ENCODE assay signal across 9 mouse cellular contexts in genomic region chr15:102355871-102356441, GRCm38 (mm10). TPM values are rescaled to one million over a fixed set of nuclear protein-coding genes. Genes with fewer than 3 reads are reported as not detected.
A peak's percentile ranks its signal among the peaks of the same experiment; 100 is the strongest.
DNase-seq lines count a peak whose midpoint lies in the region; ATAC-seq and TF ChIP-seq lines count a peak whose summit lies in the region.
"Had no signal": no experiment of that assay in that cellular context is flagged by ENCODE, and none has a peak within 500 bp of the region (broad histone marks: within the 10 kb centered on the region; RNA-seq: fewer than 3 reads in every experiment).

No protein-coding gene starts in this region.

- H3K9ac ChIP-seq in ES-E14 (ENCODE audit: insufficient read depth, low read depth, low read length, poor library complexity, severe bottlenecking), result peak overlapping the region; percentile 79
- H3K9ac ChIP-seq in embryonic facial prominence, embryonic 14.5 days (ENCODE audit: low read depth, low read length), result peak overlapping the region; percentile 78
- H3K9ac ChIP-seq in intestine, embryonic 16.5 days (ENCODE audit: low read depth, low read length), result peak overlapping the region; percentile 78
- H3K9ac ChIP-seq in liver, adult 2 months (ENCODE audit: low read depth, low read length), result peak overlapping the region; percentile 64

- no peaks in the 10 kb centered on the region for H3K79me2 ChIP-seq in liver, adult 2 months (ENCODE audit: control insufficient read depth, insufficient read depth, low read length)

- H3K4me2 ChIP-seq in embryonic facial prominence, embryonic 14.5 days (ENCODE audit: low read depth, low read length), result peak overlapping the region; percentile 86
- peak overlapping the region; percentile 92 for H3K4me2 ChIP-seq in intestine, embryonic 16.5 days (ENCODE audit: low read depth, low read length)

- peaks cover 79% of the 10 kb centered on the region for H3K27me3 ChIP-seq in erythroblast, embryonic 14.5 days (ENCODE audit: control insufficient read depth)
- H3K27me3 ChIP-seq in embryonic facial prominence, embryonic 14.5 days (replicated peaks; ENCODE audit: control insufficient read depth, insufficient read depth, low read length), result peaks cover 29% of the 10 kb centered on the region
- H3K27me3 ChIP-seq in intestine, embryonic 16.5 days (replicated peaks; ENCODE audit: control insufficient read depth, insufficient read depth, low read length), result peaks cover 29% of the 10 kb centered on the region
- peaks cover 9% of the 10 kb centered on the region for H3K27me3 ChIP-seq in liver, adult 2 months (ENCODE audit: control insufficient read depth, insufficient read depth, low read length)

- DNase-seq in ES-E14 (ENCODE audit: low read depth, low spot score), result no peak
- DNase-seq in embryonic facial prominence, embryonic 14.5 days (ENCODE audit: low spot score), result peak; percentile 72
- DNase-seq in liver, adult 2 months (ENCODE audit: extremely low read depth, low read depth, low spot score), result no peak
- DNase-seq in spleen, postnatal 36 days (ENCODE audit: low spot score in 2 of 2), result no peak

- peak overlapping the region; percentile 45 for H3K4me3 ChIP-seq in erythroblast, embryonic 14.5 days (replicated peaks)
- H3K4me3 ChIP-seq in ES-E14 (ENCODE audit: insufficient read depth in 1 of 2, low read depth in 1 of 2, low read length in 2 of 2, poor library complexity in 1 of 2, severe bottlenecking in 1 of 2), result peak overlapping the region; percentile 70 to 85
- peak overlapping the region; percentile 50 for H3K4me3 ChIP-seq in embryonic facial prominence, embryonic 14.5 days (ENCODE audit: low read depth, low read length)
- H3K4me3 ChIP-seq in intestine, embryonic 16.5 days (ENCODE audit: low read length), result peak overlapping the region; percentile 52
- peak overlapping the region; percentile 55 for H3K4me3 ChIP-seq in liver, adult 2 months (ENCODE audit: insufficient read depth, low read depth, low read length)
- peak overlapping the region; percentile 50 for H3K4me3 ChIP-seq in olfactory bulb, adult 2 months (ENCODE audit: insufficient read depth, low read depth, low read length)

- 1% methylated on average over 16 of the region's 38 CpGs for WGBS in embryonic facial prominence, embryonic 14.5 days
- WGBS in intestine, embryonic 16.5 days, result 6% methylated on average over 38 of the region's 38 CpGs
- WGBS in liver, adult 2 months, result 12% methylated on average over 38 of the region's 38 CpGs
- 8% methylated on average over 38 of the region's 38 CpGs for WGBS in olfactory bulb, adult 2 months

- peaks cover 17% of the 10 kb centered on the region for H3K4me1 ChIP-seq in erythroblast, embryonic 14.5 days (ENCODE audit: control insufficient read depth)
- H3K4me1 ChIP-seq in ES-E14 (ENCODE audit: control insufficient read depth in 2 of 2, insufficient read depth in 2 of 2, low read length in 2 of 2, poor library complexity in 1 of 2), result peaks cover 1 to 7% of the 10 kb centered on the region in 2 experiments; a peak in 1 of 4 replicates
- peaks cover 37% of the 10 kb centered on the region for H3K4me1 ChIP-seq in embryonic facial prominence, embryonic 14.5 days (ENCODE audit: control insufficient read depth, insufficient read depth, low read length)
- H3K4me1 ChIP-seq in intestine, embryonic 16.5 days (ENCODE audit: control insufficient read depth, insufficient read depth, low read length), result peaks cover 18% of the 10 kb centered on the region
- H3K4me1 ChIP-seq in liver, adult 2 months (ENCODE audit: control insufficient read depth, insufficient read depth, low read length), result peaks cover 5% of the 10 kb centered on the region; the same call in 1 of the 2 replicates
- H3K4me1 ChIP-seq in olfactory bulb, adult 2 months (ENCODE audit: control insufficient read depth, insufficient read depth, low read length), result peaks cover 32% of the 10 kb centered on the region

- H3K9me3 ChIP-seq in erythroblast, embryonic 14.5 days (ENCODE audit: control insufficient read depth, low read length), result peaks cover 6% of the 10 kb centered on the region; the same call in 1 of the 2 replicates
- no peaks in the 10 kb centered on the region for H3K9me3 ChIP-seq in ES-E14 (ENCODE audit: control insufficient read depth, insufficient read depth, low read depth, low read length)
- H3K9me3 ChIP-seq in embryonic facial prominence, embryonic 14.5 days (ENCODE audit: control insufficient read depth, low read length), result no peaks in the 10 kb centered on the region
- H3K9me3 ChIP-seq in intestine, embryonic 16.5 days (ENCODE audit: control insufficient read depth, low read length), result no peaks in the 10 kb centered on the region

- H3K27ac ChIP-seq in ES-E14 (ENCODE audit: insufficient read depth, low read depth, low read length, poor library complexity, severe bottlenecking), result no peak overlapping the region; the same call in 1 of the 2 replicates
- peak overlapping the region; percentile 87 for H3K27ac ChIP-seq in embryonic facial prominence, embryonic 14.5 days (replicated peaks; ENCODE audit: low read depth, low read length)
- peak overlapping the region; percentile 30 for H3K27ac ChIP-seq in intestine, embryonic 16.5 days (ENCODE audit: low read length)
- H3K27ac ChIP-seq in liver, adult 2 months (replicated peaks; ENCODE audit: insufficient read depth, low read depth, low read length), result peak overlapping the region; percentile 8; the same call in 1 of the 2 replicates
- 0 out of 2 replicates have a peak overlapping the region, but pooled peaks have one; percentile 15 for H3K27ac ChIP-seq in olfactory bulb, adult 2 months (ENCODE audit: insufficient read depth, low read depth, low read length)

- no peak for TF ChIP-seq POLR2A in liver, adult 2 months (IDR thresholded peaks at IDR 0.05; ENCODE audit: extremely low read depth, insufficient read depth, low read length)
- TF ChIP-seq POLR2A in olfactory bulb, adult 2 months (IDR thresholded peaks at IDR 0.05; ENCODE audit: insufficient read depth, low read depth, low read length), result no peak

- ATAC-seq in erythroblast, adult 5-6 weeks (replicated peaks; ENCODE audit: low FRiP score, poor library complexity, severe bottlenecking), result no peak
- peak; percentile 62 for ATAC-seq in embryonic facial prominence, embryonic 14.5 days (ENCODE audit: low read depth)
- ATAC-seq in intestine, embryonic 16.5 days, result peak; percentile 43

- TF ChIP-seq CTCF in liver, adult 2 months (IDR thresholded peaks at IDR 0.05; ENCODE audit: low read depth, low read length), result no peak
- TF ChIP-seq CTCF in olfactory bulb, adult 2 months (IDR thresholded peaks at IDR 0.05; ENCODE audit: insufficient read depth, low read depth, low read length), result no peak

- in situ Hi-C loops in ES-E14 (cut with MboI; ENCODE audit: low sequenced_read_pairs in 2 of 2, unreplicated experiment in 2 of 2), result no loop called here

- no peaks in the 10 kb centered on the region for H3K36me3 ChIP-seq in erythroblast, embryonic 14.5 days (ENCODE audit: control insufficient read depth)
- H3K36me3 ChIP-seq in ES-E14 (ENCODE audit: control insufficient read depth, insufficient read depth, low read length, poor library complexity, severe bottlenecking), result no peaks in the 10 kb centered on the region
- H3K36me3 ChIP-seq in embryonic facial prominence, embryonic 14.5 days (ENCODE audit: control insufficient read depth, insufficient read depth, low read length), result no peaks in the 10 kb centered on the region
- no peaks in the 10 kb centered on the region for H3K36me3 ChIP-seq in intestine, embryonic 16.5 days (ENCODE audit: control insufficient read depth, insufficient read depth, low read length)
- no peaks in the 10 kb centered on the region for H3K36me3 ChIP-seq in liver, adult 2 months (ENCODE audit: control insufficient read depth, insufficient read depth, low read length)

RNA-seq across cellular contexts. Expression of gene Aaas, which starts 5.4 kb away (rescaled TPM):
- polyA plus RNA-seq in erythroblast, embryonic 14.5 days (2012), result 13.7 and 18.1 TPM in 2 replicates
- total RNA-seq in erythroblast, adult 5-6 weeks (2015; ENCODE audit: low replicate concordance), result 30.3 and 60.7 TPM in 2 replicates
- total RNA-seq in erythroblast, adult 5-6 weeks (2017; ENCODE audit: low replicate concordance), result 11.7 and 49.7 TPM in 2 replicates
- 69.2 and 86.0 TPM in 2 replicates for total RNA-seq in ES-E14 (2012; rRNA removed)
- polyA plus RNA-seq in embryonic facial prominence, embryonic 14.5 days (2014; fragmentation: Nextera tagmentation; extraction: Ambion mirVana), result 52.5 and 60.5 TPM in 2 replicates
- 50.6 and 59.1 TPM in 2 replicates for polyA plus RNA-seq in intestine, embryonic 16.5 days (2015; fragmentation: Nextera tagmentation; extraction: Ambion mirVana)
- total RNA-seq in liver, adult 2 months (2014; rRNA removed), result 4.0 and 8.3 TPM in 2 replicates
- 18.9 and 24.0 TPM in 2 replicates for polyA plus RNA-seq in liver, adult 2 months (2012; rRNA removed)
- polyA plus RNA-seq in olfactory bulb, adult 2 months (2012; ENCODE audit: insufficient read depth, insufficient read length, low replicate concordance, missing spikeins), result not detected in 2 replicates

RNA-seq across cellular contexts. Expression of gene Sp7, which starts 11.0 kb away (rescaled TPM):
- polyA plus RNA-seq in erythroblast, embryonic 14.5 days (2012), result not detected in 2 replicates
- not detected in 2 replicates for total RNA-seq in erythroblast, adult 5-6 weeks (2015; ENCODE audit: low replicate concordance)
- total RNA-seq in erythroblast, adult 5-6 weeks (2017; ENCODE audit: low replicate concordance), result not detected in 2 replicates
- 0.09 TPM in 1 of 2 replicates, not detected in the other for total RNA-seq in ES-E14 (2012; rRNA removed)
- polyA plus RNA-seq in embryonic facial prominence, embryonic 14.5 days (2014; fragmentation: Nextera tagmentation; extraction: Ambion mirVana), result 31.2 and 45.0 TPM in 2 replicates
- 0.50 and 0.60 TPM in 2 replicates for polyA plus RNA-seq in intestine, embryonic 16.5 days (2015; fragmentation: Nextera tagmentation; extraction: Ambion mirVana)
- not detected in 2 replicates for total RNA-seq in liver, adult 2 months (2014; rRNA removed)
- polyA plus RNA-seq in liver, adult 2 months (2012; rRNA removed), result not detected in 2 replicates
- polyA plus RNA-seq in olfactory bulb, adult 2 months (2012; ENCODE audit: insufficient read depth, insufficient read length, low replicate concordance, missing spikeins), result not detected in 2 replicates
- total RNA-seq: hematopoietic stem cell, adult 5-6 weeks had no signal

RNA-seq across cellular contexts. Expression of gene Myg1, which starts 24.4 kb away (rescaled TPM):
- 6.4 and 8.0 TPM in 2 replicates for polyA plus RNA-seq in erythroblast, embryonic 14.5 days (2012)
- 9.4 and 10.0 TPM in 2 replicates for total RNA-seq in erythroblast, adult 5-6 weeks (2015; ENCODE audit: low replicate concordance)
- total RNA-seq in erythroblast, adult 5-6 weeks (2017; ENCODE audit: low replicate concordance), result 14.3 and 14.9 TPM in 2 replicates
- 84.7 and 109 TPM in 2 replicates for total RNA-seq in ES-E14 (2012; rRNA removed)
- 79.0 and 83.2 TPM in 2 replicates for polyA plus RNA-seq in embryonic facial prominence, embryonic 14.5 days (2014; fragmentation: Nextera tagmentation; extraction: Ambion mirVana)
- polyA plus RNA-seq in intestine, embryonic 16.5 days (2015; fragmentation: Nextera tagmentation; extraction: Ambion mirVana), result 75.3 and 80.9 TPM in 2 replicates
- 25.5 and 27.6 TPM in 2 replicates for total RNA-seq in liver, adult 2 months (2014; rRNA removed)
- polyA plus RNA-seq in liver, adult 2 months (2012; rRNA removed), result 32.0 and 32.3 TPM in 2 replicates
- polyA plus RNA-seq in olfactory bulb, adult 2 months (2012; ENCODE audit: insufficient read depth, insufficient read length, low replicate concordance, missing spikeins), result not detected in 2 replicates

RNA-seq across cellular contexts. Expression of gene Pfdn5, which starts 30.0 kb away (rescaled TPM):
- 1.2 and 3.3 TPM in 2 replicates for polyA plus RNA-seq in erythroblast, embryonic 14.5 days (2012)
- total RNA-seq in erythroblast, adult 5-6 weeks (2015; ENCODE audit: low replicate concordance), result 71.1 and 131 TPM in 2 replicates
- total RNA-seq in erythroblast, adult 5-6 weeks (2017; ENCODE audit: low replicate concordance), result 120 and 128 TPM in 2 replicates
- total RNA-seq in ES-E14 (2012; rRNA removed), result 139 and 201 TPM in 2 replicates
- 466 and 478 TPM in 2 replicates for polyA plus RNA-seq in embryonic facial prominence, embryonic 14.5 days (2014; fragmentation: Nextera tagmentation; extraction: Ambion mirVana)
- 280 and 283 TPM in 2 replicates for polyA plus RNA-seq in intestine, embryonic 16.5 days (2015; fragmentation: Nextera tagmentation; extraction: Ambion mirVana)
- 137 and 195 TPM in 2 replicates for total RNA-seq in liver, adult 2 months (2014; rRNA removed)
- polyA plus RNA-seq in liver, adult 2 months (2012; rRNA removed), result 44.6 and 45.2 TPM in 2 replicates
- 1,008 TPM in 1 of 2 replicates, not detected in the other for polyA plus RNA-seq in olfactory bulb, adult 2 months (2012; ENCODE audit: insufficient read depth, insufficient read length, low replicate concordance, missing spikeins)

RNA-seq across cellular contexts. Expression of gene Sp1, which starts 50.0 kb away (rescaled TPM):
- 0.32 and 0.93 TPM in 2 replicates for polyA plus RNA-seq in erythroblast, embryonic 14.5 days (2012)
- 42.2 and 66.3 TPM in 2 replicates for total RNA-seq in erythroblast, adult 5-6 weeks (2015; ENCODE audit: low replicate concordance)
- total RNA-seq in erythroblast, adult 5-6 weeks (2017; ENCODE audit: low replicate concordance), result 20.2 and 23.1 TPM in 2 replicates
- total RNA-seq in ES-E14 (2012; rRNA removed), result 93.4 and 130 TPM in 2 replicates
- polyA plus RNA-seq in embryonic facial prominence, embryonic 14.5 days (2014; fragmentation: Nextera tagmentation; extraction: Ambion mirVana), result 15.5 and 16.5 TPM in 2 replicates
- 6.8 and 7.2 TPM in 2 replicates for polyA plus RNA-seq in intestine, embryonic 16.5 days (2015; fragmentation: Nextera tagmentation; extraction: Ambion mirVana)
- 16.7 and 18.2 TPM in 2 replicates for total RNA-seq in liver, adult 2 months (2014; rRNA removed)
- polyA plus RNA-seq in liver, adult 2 months (2012; rRNA removed), result 7.3 and 7.6 TPM in 2 replicates
- polyA plus RNA-seq in olfactory bulb, adult 2 months (2012; ENCODE audit: insufficient read depth, insufficient read length, low replicate concordance, missing spikeins), result 98.4 TPM in 1 of 2 replicates, not detected in the other
